Mouse (Mus musculus) layer of hippocampus, adult 2 months (tissue): Measurements from ENCODE around the gene Itprid1. TPM values are rescaled to one million over a fixed set of nuclear protein-coding genes. Genes with fewer than 3 reads are reported as not detected.

ENCODE experiments used
- DNase-seq, 2 experiments: peaks; one replicate each; pipeline ENCODE4 v3.0.0; 2022; ENCODE audit warnings: low spot score in 2 of 2
- H3K27ac ChIP-seq: fragments of 200-600 bp; 2 replicates; pipeline ENCODE4 v1.8.1; 2022
- H3K4me3 ChIP-seq: fragments of 200-600 bp; 2 replicates; pipeline ENCODE4 v1.8.1; 2022; ENCODE audit warnings: mild to moderate bottlenecking
- CTCF ChIP-seq: fragments of 200-600 bp; conservative IDR thresholded peaks from 2 replicates; pipeline ENCODE4 v1.8.1; 2022; ENCODE audit warnings: antibody characterized with exemption, mild to moderate bottlenecking, moderate library complexity
- total RNA-seq, 2 experiments: library from RNA; stranded (reverse); gene quantifications; 2 replicates each; pipeline ENCODE4 v1.2.3; 2021

The Itprid1 gene
- total RNA-seq, 2 experiments from 2014 or later, result 1.00 to 1.0 TPM

DNA sequence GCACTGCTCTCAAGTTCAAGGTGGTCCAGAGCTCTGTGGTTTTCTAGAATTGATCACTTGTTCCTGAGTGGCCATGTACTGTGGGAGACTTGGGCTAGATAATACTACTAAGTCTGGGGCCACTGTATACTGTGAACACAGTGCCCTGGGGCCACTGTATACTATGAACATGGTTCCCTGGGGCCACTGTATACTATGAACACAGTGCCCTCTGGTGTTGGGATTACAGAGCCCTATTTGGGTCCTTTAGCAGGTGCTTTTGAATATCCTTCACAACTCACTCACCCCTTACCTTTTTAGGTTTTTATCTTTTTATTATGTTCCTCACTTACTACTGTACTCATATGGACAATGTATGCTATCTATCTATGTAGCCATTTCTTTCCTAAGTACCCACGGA is 24.3 kb upstream of the Itprid1 start:
- Histone ChIP-seq H3K4me3 (no peak overlapping the region), H3K27ac (peak overlapping the region; percentile 79)
- no peak for DNase-seq
- peak; percentile 70 for TF ChIP-seq CTCF

DNA sequence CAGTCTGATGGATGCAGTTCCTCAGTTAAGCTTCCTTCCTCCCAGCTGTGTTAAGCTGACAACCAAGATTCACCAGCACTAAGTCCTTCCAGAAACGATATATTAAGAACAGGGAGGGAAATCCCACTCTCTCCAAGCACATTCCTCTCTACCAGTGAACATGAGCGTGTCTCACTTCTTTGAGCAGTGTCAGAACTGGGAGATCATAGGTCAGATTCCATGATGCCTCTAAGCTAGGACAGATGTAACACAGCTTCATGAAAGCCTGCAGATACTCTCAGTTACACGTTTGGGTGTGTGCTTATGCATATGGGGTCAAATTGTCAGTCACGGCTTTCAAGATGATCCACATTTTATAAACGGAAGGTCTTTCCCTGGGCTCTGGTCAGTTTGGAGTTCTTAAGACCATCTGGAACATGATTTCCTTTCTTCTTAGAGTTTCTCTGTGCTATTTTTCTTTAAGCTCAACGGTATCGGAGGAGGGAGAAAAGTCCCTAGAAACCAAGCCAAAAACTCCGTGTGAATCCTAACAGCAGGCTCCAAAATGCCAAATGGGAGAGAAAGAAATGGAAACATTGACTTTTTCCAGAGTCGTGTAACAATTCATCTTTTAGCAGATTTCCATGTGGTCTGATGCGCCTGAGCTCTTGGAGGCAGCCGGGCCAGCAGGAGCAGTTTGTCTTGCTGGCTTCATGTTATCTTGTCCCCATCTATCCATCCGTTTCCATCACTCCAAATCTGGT is 22.3 kb upstream of the Itprid1 start:
- peak overlapping the region; percentile 79 for H3K27ac ChIP-seq
- no peak for TF ChIP-seq CTCF
- DNase-seq, result peak; percentile 23 to 55

DNA sequence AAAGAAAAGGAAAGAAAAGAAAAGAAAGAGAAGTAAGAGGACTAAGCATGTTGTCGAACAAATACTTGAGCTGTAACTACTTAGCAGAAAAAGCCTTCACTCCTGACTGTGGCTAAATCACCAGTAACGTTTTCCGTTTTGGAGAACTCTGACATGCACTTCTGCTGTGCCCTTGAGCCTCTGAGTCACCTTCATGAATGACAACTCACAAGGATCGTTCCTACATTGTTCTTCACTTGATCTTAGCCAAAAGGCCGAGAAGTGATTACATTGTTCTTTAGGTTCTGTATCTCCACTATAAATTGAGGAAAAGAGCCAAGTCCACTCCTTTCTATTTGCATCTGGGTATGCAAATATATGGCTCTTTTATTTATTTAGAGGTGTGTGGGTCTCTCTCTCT is 19.8 kb upstream of the Itprid1 start:
- TF ChIP-seq CTCF, result no peak
- H3K4me3 ChIP-seq, result no peak overlapping the region
- 0 out of 2 replicates have a peak overlapping the region, but pooled peaks have one; percentile 14 for H3K27ac ChIP-seq
- no peak for DNase-seq

More for the DNA sequence above, 22.3 kb upstream of the Itprid1 start:
- no peak overlapping the region for H3K4me3 ChIP-seq

DNA sequence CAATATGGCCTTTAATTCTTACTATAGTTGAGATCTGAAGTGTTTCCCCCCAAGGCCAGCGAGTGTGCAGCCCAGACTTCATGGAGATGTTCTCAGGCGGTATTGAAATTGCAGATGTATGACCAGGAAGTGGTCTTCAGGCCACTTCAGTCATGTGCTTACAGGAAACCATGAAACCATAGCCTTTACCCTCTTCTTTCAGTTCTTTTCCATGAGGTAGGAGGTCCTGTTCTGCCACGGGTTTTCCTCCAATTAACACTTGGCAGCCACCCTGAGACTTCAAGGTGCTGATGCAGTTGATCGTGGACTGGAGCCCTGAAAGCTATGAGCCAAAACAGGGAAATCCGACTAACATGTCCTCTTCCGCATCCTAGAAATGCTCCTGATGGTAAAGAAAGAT is 7.0 kb upstream of the Itprid1 start:
- no peak overlapping the region for H3K27ac ChIP-seq
- no peak for TF ChIP-seq CTCF

DNA sequence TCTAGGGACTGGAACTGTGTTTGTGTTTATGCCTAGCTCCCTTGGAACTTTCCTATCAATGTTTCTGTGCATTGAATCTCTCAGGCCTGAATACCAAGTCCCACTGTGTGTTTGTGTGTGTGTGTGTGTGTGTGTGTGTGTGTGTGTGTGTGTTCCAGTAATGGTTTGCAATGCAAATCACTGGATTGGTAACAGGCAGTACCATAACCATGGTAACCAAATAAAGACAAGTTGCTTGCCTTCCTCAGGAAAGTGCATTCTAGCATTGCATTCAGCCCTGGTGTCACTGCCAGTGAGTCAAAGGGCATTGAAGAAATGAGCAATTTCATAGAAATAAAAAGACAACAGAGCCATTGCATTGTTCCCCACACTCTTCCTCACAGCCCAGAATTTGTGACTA is 15.9 kb downstream of the Itprid1 start:
- no peak overlapping the region for H3K27ac ChIP-seq
- TF ChIP-seq CTCF, result no peak
- no peak overlapping the region for H3K4me3 ChIP-seq
- no peak for DNase-seq

More for the DNA sequence above, 7.0 kb upstream of the Itprid1 start:
- no peak for DNase-seq
- no peak overlapping the region for H3K4me3 ChIP-seq

DNA sequence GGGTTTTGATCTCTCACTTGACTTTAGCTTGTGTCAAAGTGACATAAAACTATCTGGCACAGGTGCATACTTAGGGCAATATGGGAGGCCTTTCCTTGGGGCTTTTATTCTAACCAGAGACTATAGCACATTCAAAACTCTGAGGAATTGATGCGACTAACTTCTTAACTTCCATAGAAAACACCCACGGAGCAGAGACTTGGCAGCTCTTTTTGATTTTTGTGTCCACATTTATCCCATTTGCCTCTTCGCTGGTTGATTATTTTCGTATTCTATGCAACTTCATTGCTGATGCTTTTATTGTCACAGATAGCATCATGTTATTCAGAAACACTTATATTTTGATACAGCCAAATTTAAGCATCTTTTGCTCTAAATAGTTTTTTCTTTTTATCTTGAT is 19.4 kb downstream of the Itprid1 start:
- DNase-seq, result peak; percentile 21 to 57
- TF ChIP-seq CTCF, result no peak
- Histone ChIP-seq H3K4me3 (no peak overlapping the region), H3K27ac (no peak overlapping the region)

DNA sequence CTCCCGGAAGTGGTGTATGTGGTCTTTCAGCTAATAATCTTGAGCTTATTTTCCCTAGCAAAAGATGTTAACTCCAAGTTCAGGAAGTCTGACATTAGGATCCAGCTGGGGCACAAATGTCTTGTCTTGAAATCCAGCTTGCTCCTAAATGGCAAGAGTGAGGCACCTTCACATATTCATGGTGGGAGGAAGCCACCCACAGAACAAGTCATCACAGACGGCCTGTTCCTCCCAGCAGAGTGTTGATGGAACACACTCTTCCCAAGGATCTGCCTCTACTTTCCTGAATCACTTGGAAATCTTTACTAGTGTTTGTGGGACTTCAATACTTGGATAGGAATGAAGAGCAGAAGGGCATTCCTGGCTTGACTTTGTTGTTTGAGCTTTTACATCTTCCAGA is 28.5 kb downstream of the Itprid1 start:
- TF ChIP-seq CTCF, result no peak
- Histone ChIP-seq H3K27ac (peak overlapping the region; percentile 74), H3K4me3 (no peak overlapping the region)
- DNase-seq, result peak; percentile 35 to 69

DNA sequence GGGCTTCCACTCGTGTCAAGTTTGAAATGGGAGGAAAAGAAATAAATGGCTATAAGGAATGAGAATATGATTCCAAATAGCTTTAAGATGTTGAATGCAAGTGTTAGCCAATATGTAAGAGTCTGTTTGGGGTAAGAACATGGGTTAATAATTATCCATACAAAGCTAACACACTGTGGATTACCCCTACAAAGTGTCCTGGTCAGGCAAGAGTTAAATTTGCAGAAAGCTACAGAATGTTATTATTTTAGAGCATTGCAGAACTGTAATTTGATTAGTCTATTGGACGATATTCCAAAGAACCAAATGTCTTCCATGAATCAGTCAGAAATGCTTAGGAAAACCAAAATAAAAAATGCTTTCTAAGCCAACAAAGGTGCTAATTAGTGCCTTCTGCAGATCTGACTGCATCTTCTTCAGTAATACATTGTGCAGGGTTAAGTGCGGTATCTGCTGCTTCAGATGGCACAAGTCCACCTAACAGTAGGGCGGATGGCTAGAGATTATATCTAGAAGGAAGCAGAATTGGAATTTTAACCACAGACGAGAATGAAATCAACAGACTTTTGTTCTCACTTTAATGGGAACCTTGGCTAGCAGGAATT is 42.8 kb downstream of the Itprid1 start:
- DNase-seq, result peak in 1 of 2 experiments; percentile 30
- peak overlapping the region; percentile 71 for H3K27ac ChIP-seq
- no peak for TF ChIP-seq CTCF
- no peak overlapping the region for H3K4me3 ChIP-seq

DNA sequence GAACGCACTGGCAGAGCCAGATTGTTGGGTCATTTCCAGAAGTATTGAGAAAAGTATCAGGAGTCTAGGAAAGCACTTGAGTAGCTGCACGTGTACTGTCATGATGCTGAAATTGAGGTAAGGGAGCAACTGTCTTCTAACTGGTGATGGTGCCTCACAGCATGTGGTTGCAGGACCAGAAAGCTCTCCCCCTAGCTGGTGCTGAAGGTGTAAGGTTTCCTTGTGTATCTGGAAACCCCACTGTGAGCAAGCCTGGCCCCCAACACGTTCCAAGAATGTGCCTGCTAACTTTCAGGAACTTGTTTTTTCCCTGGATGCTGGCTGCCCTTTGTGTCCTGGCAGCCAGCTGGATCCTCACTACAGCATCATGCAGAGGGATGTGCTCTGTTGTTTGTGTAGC is 44.2 kb downstream of the Itprid1 start:
- Histone ChIP-seq H3K27ac (peak overlapping the region; percentile 71; the same call in 1 of the 2 replicates), H3K4me3 (no peak overlapping the region)
- DNase-seq, result no peak
- no peak for TF ChIP-seq CTCF

DNA sequence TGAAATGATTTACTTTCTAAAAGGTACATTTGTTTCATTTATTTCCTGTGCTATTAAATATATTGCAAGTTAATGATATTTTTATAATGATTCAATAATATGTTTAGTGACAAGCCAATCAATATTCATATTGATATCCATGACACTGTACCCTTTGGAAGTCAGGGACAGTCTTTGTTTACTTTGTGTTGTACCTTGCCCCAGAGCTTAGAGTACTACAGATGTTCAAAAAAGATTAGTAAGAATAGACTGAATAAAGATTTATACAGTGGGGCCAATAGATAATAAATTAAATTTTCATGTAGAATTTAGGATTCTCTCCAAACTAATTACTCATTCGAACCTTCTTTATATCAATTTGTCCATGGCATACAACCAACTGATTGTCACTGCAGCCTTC is 50.9 kb downstream of the Itprid1 start:
- Histone ChIP-seq H3K27ac (no peak overlapping the region), H3K4me3 (no peak overlapping the region)
- TF ChIP-seq CTCF, result no peak
- DNase-seq, result no peak

DNA sequence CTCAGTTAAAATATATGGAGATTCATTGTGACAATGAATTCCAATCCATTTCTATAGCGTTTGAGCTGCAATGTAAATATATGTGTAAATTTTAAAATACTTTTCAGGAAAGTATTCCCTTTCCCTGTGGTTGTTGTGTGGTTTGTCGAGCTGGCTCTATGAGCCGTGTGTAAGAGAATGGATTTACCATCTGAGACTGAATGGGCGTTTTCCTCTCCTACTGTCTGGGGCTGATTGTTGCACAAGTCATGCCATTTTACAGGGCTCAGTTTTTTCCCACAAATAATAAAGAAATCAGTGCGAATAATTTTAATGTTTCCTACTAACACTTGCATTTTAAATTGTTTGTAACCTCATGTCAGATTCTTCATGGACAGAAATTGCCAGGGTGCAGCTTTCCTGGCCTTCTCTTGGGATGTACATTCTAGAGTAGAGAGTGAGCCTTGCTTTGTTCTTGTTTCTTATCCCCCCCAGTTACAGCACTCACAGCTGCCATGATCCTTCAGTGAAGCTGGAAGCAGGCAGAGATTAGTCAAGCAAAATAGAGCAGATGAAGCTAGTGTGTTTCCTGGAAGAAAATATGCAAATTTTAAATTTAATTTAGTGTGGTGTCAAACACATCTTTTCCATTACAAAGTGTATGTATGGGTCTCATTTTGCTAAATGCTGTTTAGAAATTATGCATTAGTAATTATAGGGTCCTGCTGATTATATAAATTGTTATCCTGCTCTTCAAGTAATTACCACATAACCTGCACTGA is 65.1 kb downstream of the Itprid1 start:
- H3K4me3 ChIP-seq, result no peak overlapping the region

DNA sequence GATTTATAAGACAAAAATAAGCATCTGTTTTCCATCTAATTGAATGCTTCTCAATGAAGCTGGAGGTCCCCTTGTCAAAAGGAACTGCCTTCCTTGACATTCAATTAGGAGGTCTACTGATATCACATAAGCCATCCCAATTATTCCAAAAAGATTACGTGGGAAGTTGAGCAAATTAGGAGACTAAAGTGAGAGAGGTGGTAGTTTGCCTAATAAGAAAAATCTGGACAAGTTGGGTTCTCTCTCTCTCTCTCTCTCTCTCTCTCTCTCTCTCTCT is 65.6 kb downstream of the Itprid1 start:
- no peak for TF ChIP-seq CTCF

More for the DNA sequence above, 65.1 kb downstream of the Itprid1 start:
- no peak for TF ChIP-seq CTCF
- peak overlapping the region; percentile 7; the same call in 1 of the 2 replicates for H3K27ac ChIP-seq
- no peak for DNase-seq

DNA sequence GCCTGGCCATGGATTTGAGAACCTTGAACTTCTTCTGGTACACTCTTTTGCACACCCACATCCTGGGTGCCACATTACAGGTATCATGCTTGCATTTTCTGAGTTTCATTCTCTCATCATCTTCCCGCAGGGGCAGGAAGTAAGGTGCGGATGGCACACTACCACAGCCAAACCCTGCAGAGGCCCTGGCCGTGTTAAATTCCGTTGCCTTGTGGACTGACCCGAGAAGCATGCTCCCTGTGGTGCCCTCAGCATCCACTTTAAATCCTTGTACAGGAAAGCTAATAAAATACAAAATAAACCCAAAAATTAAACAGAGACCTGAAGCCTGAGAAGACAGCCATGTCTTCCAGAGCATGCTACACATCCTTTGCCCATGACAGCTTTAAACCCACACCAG is 82.5 kb downstream of the Itprid1 start:
- no peak for DNase-seq
- no peak overlapping the region for H3K27ac ChIP-seq
- TF ChIP-seq CTCF, result no peak
- no peak overlapping the region for H3K4me3 ChIP-seq

More for the DNA sequence above, 65.6 kb downstream of the Itprid1 start:
- DNase-seq, result no peak
- H3K4me3 ChIP-seq, result no peak overlapping the region
- H3K27ac ChIP-seq, result 0 out of 2 replicates have a peak overlapping the region, but pooled peaks have one; percentile 7

DNA sequence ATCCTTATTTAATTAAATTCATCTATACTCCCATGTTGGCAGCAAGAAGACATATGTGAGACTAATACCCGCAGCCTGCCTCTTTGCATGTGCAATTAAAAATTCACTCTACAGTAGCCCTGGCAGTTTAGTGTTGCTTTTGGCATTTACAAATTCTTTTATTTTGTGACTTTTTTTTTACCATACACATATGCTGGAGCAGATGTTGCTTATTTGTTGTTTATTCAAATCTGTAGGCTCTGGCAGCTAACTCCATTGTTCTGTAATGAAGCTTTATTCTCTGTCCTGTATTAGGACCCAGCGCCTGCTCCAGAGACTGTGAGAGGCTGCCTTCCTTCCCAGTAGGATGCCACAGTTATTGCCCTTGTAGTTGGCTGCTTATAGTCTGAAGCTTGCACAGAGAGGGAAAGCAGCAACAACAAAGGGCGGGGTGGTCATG is 83.6 kb downstream of the Itprid1 start:
- DNase-seq, result peak in 1 of 2 experiments; percentile 10
- no peak for TF ChIP-seq CTCF
- no peak overlapping the region for H3K4me3 ChIP-seq
- peak overlapping the region; percentile 71 for H3K27ac ChIP-seq
